Mouse (Mus musculus): ENCODE results near the gene Gm5286. TPM values are rescaled to one million over a fixed set of nuclear protein-coding genes. Genes with fewer than 3 reads are reported as not detected.
"Not testable (repeated sequence)": the region's sequence is repeated elsewhere in the genome, so short reads cannot be mapped to it uniquely, and the experiment has no call there.

Gene Gm5286
- not detected for total RNA-seq (2021)

- DNase-seq (ENCODE audit: extremely low spot score in 1 of 2, low spot score in 1 of 2) = not testable (repeated sequence)
Observed at GRCm38 (mm10) chr3:94196414-94196813, at the start of gene Gm5286. Gene Gm5286 (plus strand): TSS chr3:94196714.

- DNase-seq (ENCODE audit: extremely low spot score in 1 of 2, low spot score in 1 of 2) = not testable (repeated sequence)
Observed at GRCm38 (mm10) chr3:94167351-94167750, 29.2 kb upstream of the Gm5286 start.

- DNase-seq (ENCODE audit: extremely low spot score in 1 of 2, low spot score in 1 of 2) = not testable (repeated sequence)
Observed at GRCm38 (mm10) chr3:94178093-94178492, 18.4 kb upstream of the Gm5286 start, which contains the start of gene Gm10696. Gene Gm10696 (minus strand): TSS chr3:94178193.

Other genes with a start within 250 kb of the Gm5286 start
- gene Tdpoz5, start 235.4 kb upstream of the Gm5286 start, total RNA-seq (2021) = not detected
- gene Gm9125, start 141.8 kb upstream of the Gm5286 start, total RNA-seq (2021) = not detected
- gene Gm10697, start 124.1 kb upstream of the Gm5286 start, total RNA-seq (2021) = not detected
- not detected for gene Gm10696, start 18.5 kb upstream of the Gm5286 start, total RNA-seq (2021)
- not detected for gene Gm4778, start 67.3 kb downstream of the Gm5286 start, total RNA-seq (2021)
- 10 to 100 TPM; 24.0 to 26.6 TPM for gene Them4, start 113.4 kb downstream of the Gm5286 start, total RNA-seq (2021)
- not detected for gene Them5, start 145.4 kb downstream of the Gm5286 start, total RNA-seq (2021)
- under 1 TPM; 0.54 to 0.56 TPM for gene C2cd4d, start 165.7 kb downstream of the Gm5286 start, total RNA-seq (2021)
- under 1 TPM; 0.52 to 0.57 TPM for gene Rorc, start 176.1 kb downstream of the Gm5286 start, total RNA-seq (2021)
- 1 to 10 TPM in 1 of 2 experiments, under 1 TPM in 1; 0.99 to 1.1 TPM for gene Lingo4, start 201.8 kb downstream of the Gm5286 start, total RNA-seq (2021)
- gene Tdrkh, start 216.6 kb downstream of the Gm5286 start, total RNA-seq (2021) = 10 to 100 TPM; 44.1 TPM
- 10 to 100 TPM; 42.1 to 46.8 TPM for gene Mrpl9, start 246.6 kb downstream of the Gm5286 start, total RNA-seq (2021)
- not detected for gene Oaz3, start 247.2 kb downstream of the Gm5286 start, total RNA-seq (2021)

All from layer of hippocampus, postnatal 25 days (tissue).